Mouse (Mus musculus) small intestine, adult 2 months (tissue): ENCODE measurements around the gene Amh. TPM values are rescaled to one million over a fixed set of nuclear protein-coding genes. Genes with fewer than 3 reads are reported as not detected.

Source experiments
- H3K27ac ChIP-seq: fragments of 200-500 bp; 2 replicates; pipeline ENCODE4 v1.5.1; 2012; ENCODE audit warnings: low read depth, low read length, control low read depth, inconsistent platforms; ENCODE audit not compliant: insufficient read depth
- H3K27me3 ChIP-seq: fragments of 200-500 bp; 2 replicates; pipeline ENCODE4 v1.6.1; 2012; ENCODE audit warnings: mild to moderate bottlenecking, moderate library complexity, low read length, inconsistent platforms; ENCODE audit not compliant: control insufficient read depth, insufficient read depth
- H3K36me3 ChIP-seq: fragments of 200-500 bp; 2 replicates; pipeline ENCODE4 v1.6.1; 2012; ENCODE audit warnings: mild to moderate bottlenecking, low read length, control low read depth, inconsistent platforms; ENCODE audit not compliant: control insufficient read depth, insufficient read depth
- H3K4me1 ChIP-seq: fragments of 200-500 bp; 2 replicates; pipeline ENCODE4 v1.6.1; 2012; ENCODE audit warnings: low read length, inconsistent platforms, mixed read lengths; ENCODE audit not compliant: control insufficient read depth, insufficient read depth, insufficient read length
- H3K4me3 ChIP-seq: fragments of 200-500 bp; 2 replicates; pipeline ENCODE4 v1.5.1; 2012; ENCODE audit warnings: low read depth, mild to moderate bottlenecking, control low read depth, inconsistent platforms, low read length, moderate library complexity
- CTCF ChIP-seq: fragments of 200-500 bp; IDR thresholded peaks from 2 replicates; pipeline ENCODE4 v1.5.1; 2012; ENCODE audit warnings: low read depth, mild to moderate bottlenecking, control low read depth, inconsistent platforms, low read length, moderate library complexity, mixed read lengths; ENCODE audit not compliant: insufficient replicate concordance, insufficient read length; ENCODE audit errors: extremely low read depth
- POLR2A ChIP-seq: fragments of 200-500 bp; IDR thresholded peaks from 2 replicates; pipeline ENCODE4 v1.6.1; 2012; ENCODE audit warnings: low read depth, mild to moderate bottlenecking, control low read depth, inconsistent platforms, low read length, moderate library complexity
- WGBS: fragments of 180-500 bp; shearing (Covaris S2); methylation state at CpG from one replicate; pipeline ENCODE4 v1.1.7; 2018; 5-methylcytosine and 5-hydroxymethylcytosine counted together
- polyA plus RNA-seq: library from polyadenylated mRNA; depleted of rRNA; stranded (reverse); fragments of >200 nt; gene quantifications from 2 replicates; pipeline ENCODE4 v1.2.3, GENCODE M21; 2012; rRNA removed

Gene Amh
- 0.87 and 0.95 TPM in 2 replicates for polyA plus RNA-seq

- Histone ChIP-seq H3K27me3 (peaks cover 11% of the 10 kb centered on the region), H3K4me1 (peaks cover 15% of the 10 kb centered on the region), H3K27ac (no peak within 1 kb of the TSS), H3K4me3 (no peak within 1 kb of the TSS), H3K36me3 (peaks cover 37% of the 10 kb centered on the region)
- TF ChIP-seq POLR2A: no peak
- no peak for TF ChIP-seq CTCF
- WGBS: 71% methylated on average over 6 of the region's 6 CpGs
Observed at GRCm38 (mm10) chr10:80804916-80805315, at the start of gene Amh. Gene Amh, plus strand, starts transcription at chr10:80805243.

GRCm38 (mm10) chr10:80755291-80756015, 49.6 kb upstream of the Amh start:
- H3K27ac ChIP-seq: peak overlapping the region; percentile 41
- WGBS: under 1% methylated on average over 73 of the region's 75 CpGs
- H3K4me1 ChIP-seq: peaks cover 36% of the 10 kb centered on the region; the same call in 1 of the 2 replicates
- H3K36me3 ChIP-seq: no peaks in the 10 kb centered on the region
- no peaks in the 10 kb centered on the region for H3K27me3 ChIP-seq
- TF ChIP-seq POLR2A: no peak
- no peak for TF ChIP-seq CTCF
- H3K4me3 ChIP-seq: peak overlapping the region; percentile 98

GRCm38 (mm10) chr10:80756099-80756498, 48.9 kb upstream of the Amh start:
- no peaks in the 10 kb centered on the region for H3K36me3 ChIP-seq
- H3K27ac ChIP-seq: peak overlapping the region; percentile 41; the same call in 1 of the 2 replicates
- no peaks in the 10 kb centered on the region for H3K27me3 ChIP-seq
- TF ChIP-seq POLR2A (no peak), CTCF (no peak)
- 10% methylated on average over 3 of the region's 3 CpGs for WGBS
- peaks cover 38% of the 10 kb centered on the region; the same call in 1 of the 2 replicates for H3K4me1 ChIP-seq
- H3K4me3 ChIP-seq: peak overlapping the region; percentile 98

- 30% methylated on average over 2 of the region's 2 CpGs for WGBS
- Histone ChIP-seq H3K27ac (peak overlapping the region; percentile 26; the same call in 1 of the 2 replicates), H3K27me3 (no peaks in the 10 kb centered on the region), H3K36me3 (no peaks in the 10 kb centered on the region), H3K4me1 (peaks cover 42% of the 10 kb centered on the region; the same call in 1 of the 2 replicates), H3K4me3 (peak overlapping the region; percentile 98)
- TF ChIP-seq CTCF: no peak
- no peak for TF ChIP-seq POLR2A
Observed at GRCm38 (mm10) chr10:80756509-80756908, 48.5 kb upstream of the Amh start.

GRCm38 (mm10) chr10:80756967-80757366, 48.1 kb upstream of the Amh start:
- H3K27ac ChIP-seq: no peak overlapping the region
- no peaks in the 10 kb centered on the region for H3K27me3 ChIP-seq
- no peak for TF ChIP-seq CTCF
- no peak for TF ChIP-seq POLR2A
- 45% methylated on average over 4 of the region's 4 CpGs for WGBS
- H3K36me3 ChIP-seq: no peaks in the 10 kb centered on the region
- H3K4me1 ChIP-seq: peaks cover 46% of the 10 kb centered on the region; the same call in 1 of the 2 replicates
- peak overlapping the region; percentile 8; the same call in 1 of the 2 replicates for H3K4me3 ChIP-seq

- H3K27ac ChIP-seq: peak overlapping the region; percentile 51
- H3K27me3 ChIP-seq: no peaks in the 10 kb centered on the region
- no peak overlapping the region for H3K4me3 ChIP-seq
- no peaks in the 10 kb centered on the region for H3K36me3 ChIP-seq
- WGBS: 25% methylated on average over 5 of the region's 5 CpGs
- peaks cover 43% of the 10 kb centered on the region; the same call in 1 of the 2 replicates for H3K4me1 ChIP-seq
- TF ChIP-seq POLR2A: no peak
- TF ChIP-seq CTCF: peak; percentile 76; the same call in 1 of the 2 replicates
Observed at GRCm38 (mm10) chr10:80757717-80758116, 47.3 kb upstream of the Amh start.

- H3K4me3 ChIP-seq: no peak overlapping the region
- WGBS: 26% methylated on average over 7 of the region's 7 CpGs
- peaks cover 49% of the 10 kb centered on the region for H3K4me1 ChIP-seq
- peak overlapping the region; percentile 76 for H3K27ac ChIP-seq
- H3K27me3 ChIP-seq: no peaks in the 10 kb centered on the region
- TF ChIP-seq POLR2A: no peak
- H3K36me3 ChIP-seq: no peaks in the 10 kb centered on the region
Observed at GRCm38 (mm10) chr10:80758651-80759050, 46.4 kb upstream of the Amh start.
